Mouse (Mus musculus) right cerebral cortex, adult 18-20 months (tissue): ENCODE measurements around the gene Kif5c.
A peak's percentile ranks its signal among the peaks of the same experiment; 100 is the strongest.

Experiments used
- DNase-seq: peaks from one replicate; pipeline ENCODE4 v3.0.0; 2022; ENCODE audit warnings: mixed read lengths

Gene Kif5c

GRCm38 (mm10) chr2:49805736-49806371 is 186.8 kb downstream of the Kif5c start:
- DNase-seq: peak; percentile 28

- DNase-seq: no peak
Measured at GRCm38 (mm10) chr2:49809496-49809895, 190.4 kb downstream of the Kif5c start.

- no peak for DNase-seq
Measured at GRCm38 (mm10) chr2:49811420-49811819, 192.3 kb downstream of the Kif5c start.

- no peak for DNase-seq
Measured at GRCm38 (mm10) chr2:49811871-49812363, 192.8 kb downstream of the Kif5c start.

- DNase-seq: no peak
Measured at GRCm38 (mm10) chr2:49813151-49813550, 194.1 kb downstream of the Kif5c start.

- DNase-seq: no peak
Measured at GRCm38 (mm10) chr2:49814011-49814410, 194.9 kb downstream of the Kif5c start.

GRCm38 (mm10) chr2:49815696-49816320 is 196.7 kb downstream of the Kif5c start:
- DNase-seq: no peak

- no peak for DNase-seq
Measured at GRCm38 (mm10) chr2:49816549-49816948, 197.5 kb downstream of the Kif5c start.

GRCm38 (mm10) chr2:49817151-49817550 is 198.1 kb downstream of the Kif5c start:
- no peak for DNase-seq

GRCm38 (mm10) chr2:49818126-49818525 is 199.0 kb downstream of the Kif5c start:
- no peak for DNase-seq

GRCm38 (mm10) chr2:49822312-49822711 is 203.2 kb downstream of the Kif5c start:
- DNase-seq: no peak
